Mouse (Mus musculus): ENCODE measurements around the gene Synm. TPM values are rescaled to one million over a fixed set of nuclear protein-coding genes. Genes with fewer than 3 reads are reported as not detected.
A peak's percentile ranks its signal among the peaks of the same experiment; 100 is the strongest.

Gene Synm
- polyA plus RNA-seq, 1 experiment from 2014 or later: 8.1 TPM

GRCm38 (mm10) chr7:67681078-67681477 is 78.5 kb downstream of the Synm start:
- no peak overlapping the region for H3K9ac ChIP-seq (ENCODE audit: low read length)
- WGBS: 59% methylated on average over 9 of the region's 9 CpGs
- no peaks in the 10 kb centered on the region for H3K27me3 ChIP-seq (ENCODE audit: control insufficient read depth, insufficient read depth, low read length)
- ATAC-seq (ENCODE audit: insufficient read depth, low FRiP score): peak; percentile 31; the same call in 1 of the 2 replicates
- no peak overlapping the region for H3K4me3 ChIP-seq (replicated peaks; ENCODE audit: low read length)
- H3K9me3 ChIP-seq (replicated peaks; ENCODE audit: control insufficient read depth, low read length): no peaks in the 10 kb centered on the region
- no peak overlapping the region for H3K4me2 ChIP-seq (ENCODE audit: low read depth, low read length)
- no peaks in the 10 kb centered on the region; the same call in 1 of the 2 replicates for H3K4me1 ChIP-seq (ENCODE audit: control insufficient read depth, insufficient read depth, low read length)
- H3K36me3 ChIP-seq (ENCODE audit: control insufficient read depth, insufficient read depth, low read length): peaks cover 7% of the 10 kb centered on the region
- H3K27ac ChIP-seq (ENCODE audit: low read length): no peak overlapping the region

Small RNA genes within 50 kb of the gene (microRNA-seq; reads per million reads assigned to microRNA genes)
- gene Gm23844: not detected

Other genes with a start within 250 kb of the Synm start
- gene Lrrc28, start 114.5 kb downstream of the Synm start, polyA plus RNA-seq (2015; fragmentation: Nextera tagmentation; extraction: Ambion mirVana): 22.3 and 28.4 TPM in 2 replicates
- gene Ttc23, start 112.3 kb downstream of the Synm start, polyA plus RNA-seq (2015; fragmentation: Nextera tagmentation; extraction: Ambion mirVana): 28.4 and 29.8 TPM in 2 replicates
- 15.0 and 15.4 TPM in 2 replicates for gene Igf1r, start 193.1 kb upstream of the Synm start, polyA plus RNA-seq (2015; fragmentation: Nextera tagmentation; extraction: Ambion mirVana)